Mouse (Mus musculus) forebrain, postnatal 0 days (tissue): Measurements from ENCODE around the gene Pla2g12a. TPM values are rescaled to one million over a fixed set of nuclear protein-coding genes. Genes with fewer than 3 reads are reported as not detected.
A peak's percentile ranks its signal among the peaks of the same experiment; 100 is the strongest.

ENCODE experiments used
- ATAC-seq: fragments of 200-750 bp; cut with Nextera tagmentation; 2 replicates; pipeline ENCODE4 v1.8.0; 2017; ENCODE audit warnings: mild to moderate bottlenecking, moderate library complexity
- DNase-seq: peaks from one replicate; pipeline ENCODE4 v3.0.0-alpha.2; 2015
- H3K27ac ChIP-seq: fragments of 300-500 bp; sonication (generic); 2 replicates; pipeline ENCODE4 v1.5.1; 2014; ENCODE audit warnings: low read depth, mild to moderate bottlenecking, antibody characterized with exemption, low read length, moderate library complexity, mixed read lengths
- H3K27me3 ChIP-seq: fragments of 300-500 bp; sonication (generic); 2 replicates; pipeline ENCODE4 v1.6.1; 2014; ENCODE audit warnings: mild to moderate bottlenecking, low read length, mixed read lengths; ENCODE audit not compliant: insufficient read depth
- H3K36me3 ChIP-seq: fragments of 300-500 bp; sonication (generic); 2 replicates; pipeline ENCODE4 v1.6.1; 2014; ENCODE audit warnings: mild to moderate bottlenecking, moderate library complexity; ENCODE audit not compliant: insufficient read depth
- H3K4me1 ChIP-seq: fragments of 300-500 bp; sonication (generic); 2 replicates; pipeline ENCODE4 v1.6.1; 2014; ENCODE audit warnings: antibody characterized with exemption; ENCODE audit not compliant: insufficient read depth
- H3K4me2 ChIP-seq: fragments of 300-500 bp; sonication (generic); 2 replicates; pipeline ENCODE4 v1.6.1; 2014; ENCODE audit warnings: low read depth, mild to moderate bottlenecking, moderate library complexity
- H3K4me3 ChIP-seq: fragments of 300-500 bp; sonication (generic); 2 replicates; pipeline ENCODE4 v1.5.1; 2014; ENCODE audit warnings: low read depth, low read length, mixed read lengths
- H3K9ac ChIP-seq: fragments of 300-500 bp; sonication (generic); 2 replicates; pipeline ENCODE4 v1.6.1; 2014; ENCODE audit warnings: mild to moderate bottlenecking
- H3K9me3 ChIP-seq: fragments of 300-500 bp; sonication (generic); 2 replicates; pipeline ENCODE4 v1.6.1; 2016; ENCODE audit warnings: low read length
- CTCF ChIP-seq: sonication (generic); IDR thresholded peaks from 2 replicates; pipeline ENCODE4 v1.5.1; 2016; ENCODE audit warnings: antibody characterized with exemption, control low read depth, low read depth
- WGBS: fragments of 180-500 bp; shearing (Covaris S2); extraction: QIAGEN DNeasy Blood & Tissue Kit; methylation state at CpG from one replicate; pipeline ENCODE4 v1.1.7; 2014; 5-methylcytosine and 5-hydroxymethylcytosine counted together
- polyA plus RNA-seq: library from polyadenylated mRNA; unstranded; fragments of >200 nt; fragmentation: Nextera tagmentation; extraction: Ambion mirVana; gene quantifications from 2 replicates; pipeline ENCODE4 v1.2.1, GENCODE M21; 2015
- total RNA-seq: library from RNA; depleted of rRNA; stranded (reverse); fragments of >200 nt; gene quantifications from 2 replicates; pipeline ENCODE4 v1.2.3, GENCODE M21; 2014

Gene Pla2g12a
- total and polyA plus RNA-seq, 2 experiments from 2014 or later, result 28.4 to 55.3 TPM

DNA sequence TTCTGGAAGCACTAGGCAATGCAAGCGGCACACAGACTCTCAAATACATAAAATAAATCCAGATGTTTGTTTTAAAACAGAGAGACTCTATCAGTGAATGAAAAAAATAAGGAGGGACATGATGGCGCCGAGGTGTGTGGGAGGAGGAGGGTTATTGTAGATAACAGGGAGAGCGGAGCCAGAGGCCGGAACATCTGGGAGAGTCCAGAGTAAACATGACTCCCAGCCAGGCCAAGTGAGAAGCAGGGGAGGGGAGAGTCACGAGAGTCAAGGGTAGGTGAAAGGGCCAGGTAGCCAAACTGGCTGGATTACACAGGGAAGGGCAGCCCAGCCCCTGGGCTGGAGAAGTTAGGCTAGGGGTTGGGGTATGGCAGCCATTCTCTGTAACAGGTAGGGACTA is 18.2 kb downstream of the Pla2g12a start:
- peaks cover 29% of the 10 kb centered on the region for H3K36me3 ChIP-seq
- no peaks in the 10 kb centered on the region for H3K9me3 ChIP-seq
- ATAC-seq (no peak), DNase-seq (no peak)
- no peak overlapping the region for H3K27ac ChIP-seq
- peaks cover under 1% of the 10 kb centered on the region; the same call in 1 of the 2 replicates for H3K4me1 ChIP-seq
- H3K27me3 ChIP-seq, result no peaks in the 10 kb centered on the region
- no peak overlapping the region for H3K9ac ChIP-seq
- TF ChIP-seq CTCF, result no peak
- 92% methylated on average over 6 of the region's 6 CpGs for WGBS
- H3K4me3 ChIP-seq, result no peak overlapping the region
- no peak overlapping the region for H3K4me2 ChIP-seq

GRCm38 (mm10) chr3:129898886-129899285 is 20.5 kb downstream of the Pla2g12a start:
- Histone ChIP-seq H3K4me1 (peaks cover 8% of the 10 kb centered on the region; the same call in 1 of the 2 replicates), H3K27me3 (no peaks in the 10 kb centered on the region), H3K9ac (no peak overlapping the region), H3K27ac (no peak overlapping the region), H3K4me3 (no peak overlapping the region), H3K36me3 (peaks cover 10% of the 10 kb centered on the region), H3K9me3 (no peaks in the 10 kb centered on the region), H3K4me2 (no peak overlapping the region)
- TF ChIP-seq CTCF, result no peak
- 65% methylated on average over 4 of the region's 4 CpGs for WGBS
- ATAC-seq, result no peak
- DNase-seq, result no peak

GRCm38 (mm10) chr3:129901271-129901809 is 22.9 kb downstream of the Pla2g12a start, which contains the start of gene Casp6:
Gene Casp6 (plus strand): TSS chr3:129901425.
- H3K9ac ChIP-seq, result peak within 1 kb of the TSS; percentile 44
- peaks cover 8% of the 10 kb centered on the region; the same call in 1 of the 2 replicates for H3K4me1 ChIP-seq
- no peaks in the 10 kb centered on the region for H3K27me3 ChIP-seq
- peak; percentile 92 for ATAC-seq
- under 1% methylated on average over 34 of the region's 34 CpGs for WGBS
- no peak within 1 kb of the TSS for H3K27ac ChIP-seq
- peak within 1 kb of the TSS; percentile 48 for H3K4me3 ChIP-seq
- DNase-seq, result peak; percentile 55
- H3K4me2 ChIP-seq, result peak within 1 kb of the TSS; percentile 83
- no peak for TF ChIP-seq CTCF
- no peaks in the 10 kb centered on the region for H3K9me3 ChIP-seq
- no peaks in the 10 kb centered on the region for H3K36me3 ChIP-seq

- Histone ChIP-seq H3K9me3 (no peaks in the 10 kb centered on the region), H3K4me2 (no peak overlapping the region), H3K36me3 (no peaks in the 10 kb centered on the region), H3K4me1 (peaks cover 8% of the 10 kb centered on the region; the same call in 1 of the 2 replicates), H3K4me3 (no peak overlapping the region), H3K9ac (no peak overlapping the region), H3K27me3 (no peaks in the 10 kb centered on the region), H3K27ac (no peak overlapping the region)
- ATAC-seq (no peak), DNase-seq (no peak)
- TF ChIP-seq CTCF, result no peak
- WGBS, result 95% methylated on average over 3 of the region's 3 CpGs
Measured at GRCm38 (mm10) chr3:129903369-129903768, 25.0 kb downstream of the Pla2g12a start.

DNA sequence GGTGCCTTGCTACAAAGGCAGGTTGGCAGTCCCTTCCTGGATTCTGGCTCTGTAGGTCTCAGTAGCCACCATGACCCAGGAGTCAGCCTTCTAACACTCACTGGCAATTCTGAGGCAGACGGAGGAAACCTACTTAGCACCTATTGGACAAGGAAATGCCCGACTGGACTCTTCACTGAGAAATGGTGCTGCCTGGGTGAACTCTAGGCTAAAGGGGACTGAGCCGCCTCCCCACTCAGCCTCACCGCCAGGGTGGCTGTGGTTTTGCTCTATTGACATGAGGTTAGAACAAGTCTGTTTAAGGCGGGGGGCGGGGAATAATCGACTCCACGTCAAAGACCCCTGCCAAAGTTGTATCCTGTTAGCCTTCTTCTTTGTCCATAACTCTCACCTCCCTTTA is 25.5 kb downstream of the Pla2g12a start:
- TF ChIP-seq CTCF, result no peak
- H3K9ac ChIP-seq, result no peak overlapping the region
- no peak overlapping the region for H3K4me3 ChIP-seq
- H3K36me3 ChIP-seq, result no peaks in the 10 kb centered on the region; the same call in 1 of the 2 replicates
- WGBS, result 84% methylated on average over 8 of the region's 8 CpGs
- ATAC-seq, result no peak
- DNase-seq, result no peak
- H3K4me1 ChIP-seq, result peaks cover 8% of the 10 kb centered on the region; the same call in 1 of the 2 replicates
- H3K4me2 ChIP-seq, result no peak overlapping the region
- H3K27ac ChIP-seq, result no peak overlapping the region
- no peaks in the 10 kb centered on the region for H3K27me3 ChIP-seq
- H3K9me3 ChIP-seq, result no peaks in the 10 kb centered on the region

DNA sequence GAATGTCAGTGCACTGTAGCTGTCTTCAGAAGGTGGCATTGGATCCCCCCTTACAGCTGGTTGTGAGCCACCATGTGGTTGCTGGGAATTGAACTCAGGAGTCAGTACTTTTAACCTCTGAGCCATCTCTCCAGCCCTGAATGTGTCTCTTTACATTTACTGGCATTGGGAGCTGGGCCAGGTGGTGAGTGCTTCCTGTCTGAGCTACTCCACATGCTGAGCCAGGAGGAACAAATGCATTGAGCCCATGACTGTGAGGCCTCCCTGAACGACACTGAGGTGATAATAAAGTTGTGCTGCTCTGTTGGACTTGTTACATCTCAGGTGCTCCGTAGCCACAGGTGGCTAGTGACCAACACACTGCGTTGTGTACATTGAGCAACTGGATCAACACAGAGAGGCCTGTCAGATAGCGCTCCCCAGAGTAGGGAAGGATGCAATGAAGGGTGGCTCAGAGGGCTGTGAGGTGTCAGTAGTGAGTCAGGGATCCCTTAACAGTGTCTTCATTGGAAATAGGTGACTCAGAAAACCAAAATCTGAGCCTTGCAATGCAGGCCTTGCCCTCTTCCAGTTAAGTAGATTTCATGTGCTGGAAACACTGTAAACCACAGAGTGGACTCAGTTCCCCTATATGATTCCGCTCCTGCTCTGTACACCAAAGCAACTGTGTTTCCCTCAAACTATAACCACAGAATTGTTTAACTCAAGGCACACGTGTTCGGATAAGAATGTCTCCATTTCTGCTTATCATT is 26.2 kb downstream of the Pla2g12a start:
- Histone ChIP-seq H3K4me2 (no peak overlapping the region), H3K27me3 (no peaks in the 10 kb centered on the region), H3K9me3 (no peaks in the 10 kb centered on the region), H3K36me3 (peaks cover 6% of the 10 kb centered on the region; the same call in 1 of the 2 replicates), H3K27ac (no peak overlapping the region), H3K4me3 (no peak overlapping the region), H3K9ac (no peak overlapping the region), H3K4me1 (peaks cover 8% of the 10 kb centered on the region; the same call in 1 of the 2 replicates)
- no peak for DNase-seq
- TF ChIP-seq CTCF, result no peak
- ATAC-seq, result no peak
- 91% methylated on average over 7 of the region's 7 CpGs for WGBS

GRCm38 (mm10) chr3:129912025-129912424 is 33.6 kb downstream of the Pla2g12a start:
- Histone ChIP-seq H3K9ac (no peak overlapping the region), H3K9me3 (no peaks in the 10 kb centered on the region), H3K27me3 (no peaks in the 10 kb centered on the region), H3K4me1 (no peaks in the 10 kb centered on the region), H3K27ac (no peak overlapping the region), H3K4me3 (no peak overlapping the region), H3K4me2 (no peak overlapping the region), H3K36me3 (peaks cover 15% of the 10 kb centered on the region)
- WGBS, result 93% methylated on average over 14 of the region's 14 CpGs
- no peak for DNase-seq
- no peak for ATAC-seq
- no peak for TF ChIP-seq CTCF
